Comparison of ENCODE assay signal across 8 mouse cellular contexts in genomic region chr16:20733731-20734730, GRCm38 (mm10). TPM values are rescaled to one million over a fixed set of nuclear protein-coding genes. Genes with fewer than 3 reads are reported as not detected.
DNase-seq lines count a peak whose midpoint lies in the region; ATAC-seq and TF ChIP-seq lines count a peak whose summit lies in the region.

Thpo (minus strand) TSS chr16:20734511.

- TF ChIP-seq POLR2A in thymus, adult 2 months (IDR thresholded peaks at IDR 0.05; ENCODE audit: control insufficient read depth, extremely low read depth, insufficient read depth, low read length, poor library complexity), result no peak

- WGBS in thymus, adult 2 months, result 6% methylated on average over 45 of the region's 45 CpGs
- WGBS in neural tube, embryonic 14.5 days, result 1% methylated on average over 45 of the region's 45 CpGs

- peak within 1 kb of the TSS; percentile 61 for H3K9ac ChIP-seq in neural tube, embryonic 14.5 days (replicated peaks; ENCODE audit: low read depth, low read length)

- H3K4me1 ChIP-seq in thymus, adult 2 months (replicated peaks; ENCODE audit: control insufficient read depth, insufficient read depth, low read length), result 0 out of 2 replicates have a peak, but pooled peaks cover 3% of the 10 kb centered on the region
- peaks cover 13% of the 10 kb centered on the region for H3K4me1 ChIP-seq in neural tube, embryonic 14.5 days (ENCODE audit: control insufficient read depth, insufficient read depth, low read length)

- intact Hi-C loops in gastrocnemius, adult 2 months (cut with DNase I), result no loop called here

- H3K4me2 ChIP-seq in neural tube, embryonic 14.5 days (ENCODE audit: low read depth, low read length), result peak within 1 kb of the TSS; percentile 72

- no peak for ATAC-seq in neural tube, embryonic 14.5 days (ENCODE audit: low read depth)
- ATAC-seq in CD4-positive, CD25-positive, alpha-beta regulatory T cell, adult 4 months, result no peak

- peak within 1 kb of the TSS; percentile 92 for H3K4me3 ChIP-seq in gastrocnemius, adult 2 months
- 0 out of 2 replicates have a peak within 1 kb of the TSS, but pooled peaks have one; percentile 14 for H3K4me3 ChIP-seq in thymus, adult 2 months (ENCODE audit: control insufficient read depth, insufficient read depth, low read length)
- H3K4me3 ChIP-seq in neural tube, embryonic 14.5 days (ENCODE audit: low read depth, low read length), result peak within 1 kb of the TSS; percentile 49

- H3K36me3 ChIP-seq in thymus, adult 2 months (ENCODE audit: control insufficient read depth, insufficient read depth, low read length), result no peaks in the 10 kb centered on the region
- H3K36me3 ChIP-seq in neural tube, embryonic 14.5 days (ENCODE audit: control insufficient read depth, insufficient read depth, low read length), result no peaks in the 10 kb centered on the region

- no peak for TF ChIP-seq CTCF in gastrocnemius, adult 2 months (IDR thresholded peaks at IDR 0.05)
- TF ChIP-seq CTCF in thymus, adult 2 months (IDR thresholded peaks at IDR 0.05; ENCODE audit: borderline replicate concordance, control insufficient read depth, extremely low read depth, insufficient read depth, low read length, poor library complexity), result no peak

- H3K9me3 ChIP-seq in neural tube, embryonic 14.5 days (ENCODE audit: control insufficient read depth, low read length), result no peaks in the 10 kb centered on the region

- H3K27me3 ChIP-seq in thymus, adult 2 months (ENCODE audit: control insufficient read depth, insufficient read depth, low read length), result peaks cover 21% of the 10 kb centered on the region
- peaks cover 9% of the 10 kb centered on the region for H3K27me3 ChIP-seq in neural tube, embryonic 14.5 days (ENCODE audit: control insufficient read depth, insufficient read depth, low read length)

- DNase-seq in gastrocnemius, adult 2 months, result no peak
- no peak for DNase-seq in gastrocnemius, adult 8-10 months (ENCODE audit: low spot score in 2 of 2)
- DNase-seq in thymus, adult 2 months, result no peak
- DNase-seq in thymus, postnatal 4 days, result no peak
- DNase-seq in kidney, postnatal 4 days, result peak; percentile 20 to 35
- DNase-seq in spleen, postnatal 4 days (ENCODE audit: low spot score in 2 of 2), result no peak

- H3K27ac ChIP-seq in gastrocnemius, adult 2 months, result peak within 1 kb of the TSS; percentile 91
- H3K27ac ChIP-seq in thymus, adult 2 months (ENCODE audit: control insufficient read depth, insufficient read depth, low read length), result no peak within 1 kb of the TSS
- no peak within 1 kb of the TSS; the same call in 1 of the 2 replicates for H3K27ac ChIP-seq in neural tube, embryonic 14.5 days (ENCODE audit: low read depth, low read length)

RNA-seq across cellular contexts. Expression of gene Thpo, which starts in this region (rescaled TPM):
- 1 to 10 TPM; 5.1 to 6.3 TPM for total RNA-seq in gastrocnemius, adult 2 months (2021)
- 1 to 10 TPM; 4.8 to 7.1 (median 6.2) TPM for total RNA-seq in gastrocnemius, adult 8-10 months (2022)
- polyA plus RNA-seq in thymus, adult 2 months (2012; rRNA removed), result 0.69 and 1.0 TPM in 2 replicates
- 0.99 and 1.6 TPM in 2 replicates for polyA plus RNA-seq in neural tube, embryonic 14.5 days (2014; fragmentation: Nextera tagmentation; extraction: Ambion mirVana)
- polyA plus RNA-seq in CD4-positive, CD25-positive, alpha-beta regulatory T cell, adult 4 months (2017; shearing (Covaris generic)), result not detected

Comparison
In these comparisons a context has a peak if more than half of its experiments do, and no peak if none do; other contexts are left out.
1. DNase-seq: peak in kidney, postnatal 4 days (2 of 2); none in gastrocnemius, adult 2 months (single experiment), gastrocnemius, adult 8-10 months (0 of 2), thymus, adult 2 months (single experiment), thymus, postnatal 4 days (single experiment) and spleen, postnatal 4 days (0 of 2).
2. H3K4me3 ChIP-seq: peak in every context shown above with its lines; median percentile 92 in gastrocnemius, adult 2 months; 49 in neural tube, embryonic 14.5 days; 14 in thymus, adult 2 months.